In the genomic region with DNA sequence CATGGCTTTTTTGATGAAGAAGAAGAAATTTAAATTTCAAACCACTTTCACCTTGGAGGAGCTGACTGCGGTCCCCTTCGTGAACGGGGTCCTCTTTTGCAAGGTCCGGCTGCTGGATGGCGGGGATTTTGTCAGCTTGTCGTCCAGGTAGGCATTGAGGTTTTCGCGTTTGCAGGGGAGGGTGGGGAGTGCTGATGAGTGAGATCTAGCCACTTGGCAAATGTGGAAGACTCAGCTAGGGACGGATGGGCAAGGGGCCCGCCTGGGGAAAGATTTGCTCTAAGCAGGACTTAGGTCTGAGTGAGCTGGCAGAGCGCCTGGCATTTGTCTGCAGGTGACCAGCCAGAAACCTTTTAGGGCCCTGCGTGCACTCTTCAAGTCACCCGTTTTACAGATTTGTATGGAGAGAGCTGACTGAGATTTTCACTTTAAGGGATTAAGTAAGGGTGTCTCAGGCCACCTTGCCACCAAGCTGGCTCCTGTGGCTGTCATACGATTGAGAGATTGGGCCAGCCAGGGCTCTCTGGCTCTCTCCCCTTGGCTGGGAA, we compare ENCODE assay signal across 8 mouse cellular contexts. TPM values are rescaled to one million over a fixed set of nuclear protein-coding genes. Genes with fewer than 3 reads are reported as not detected.
A peak's percentile ranks its signal among the peaks of the same experiment; 100 is the strongest.
DNase-seq lines count a peak whose midpoint lies in the region; ATAC-seq and TF ChIP-seq lines count a peak whose summit lies in the region.

No protein-coding gene starts in this region.

- peaks cover 76% of the 10 kb centered on the region for H3K4me1 ChIP-seq in forebrain, embryonic 10.5 days
- H3K4me1 ChIP-seq in intestine, postnatal 0 days (replicated peaks; ENCODE audit: control insufficient read depth, insufficient read depth, low read length): peaks cover 10% of the 10 kb centered on the region; the same call in 1 of the 2 replicates
- peaks cover 71% of the 10 kb centered on the region for H3K4me1 ChIP-seq in lung, embryonic 15.5 days
- peaks cover 39% of the 10 kb centered on the region for H3K4me1 ChIP-seq in stomach, embryonic 14.5 days (ENCODE audit: control insufficient read depth, insufficient read depth, low read length)

- no peaks in the 10 kb centered on the region for H3K9me3 ChIP-seq in forebrain, embryonic 10.5 days
- H3K9me3 ChIP-seq in intestine, postnatal 0 days (ENCODE audit: control insufficient read depth): no peaks in the 10 kb centered on the region
- H3K9me3 ChIP-seq in lung, embryonic 15.5 days: no peaks in the 10 kb centered on the region
- H3K9me3 ChIP-seq in stomach, embryonic 14.5 days (ENCODE audit: control insufficient read depth, low read depth, low read length): no peaks in the 10 kb centered on the region

- peak; percentile 43 to 57 for DNase-seq in layer of hippocampus, postnatal 10 days (ENCODE audit: low spot score in 2 of 2)
- no peak for DNase-seq in layer of hippocampus, adult 9-11 months
- peak; percentile 54 for DNase-seq in Muller cell, postnatal 12 days (ENCODE audit: inconsistent ontology term)
- peak; percentile 33 for DNase-seq in forebrain, embryonic 10.5 days (ENCODE audit: extremely low spot score, low spot score)
- DNase-seq in T-cell, adult 2 months (ENCODE audit: low spot score): no peak

- H3K4me3 ChIP-seq in forebrain, embryonic 10.5 days: peak overlapping the region; percentile 66
- H3K4me3 ChIP-seq in intestine, postnatal 0 days (ENCODE audit: low read depth, low read length): peak overlapping the region; percentile 91
- H3K4me3 ChIP-seq in lung, embryonic 15.5 days: peak overlapping the region; percentile 67
- H3K4me3 ChIP-seq in stomach, embryonic 14.5 days (ENCODE audit: low read depth, low read length): peak overlapping the region; percentile 84

- H3K36me3 ChIP-seq in forebrain, embryonic 10.5 days (replicated peaks): no peaks in the 10 kb centered on the region
- no peaks in the 10 kb centered on the region for H3K36me3 ChIP-seq in intestine, postnatal 0 days (ENCODE audit: control insufficient read depth, insufficient read depth)
- no peaks in the 10 kb centered on the region for H3K36me3 ChIP-seq in lung, embryonic 15.5 days
- H3K36me3 ChIP-seq in stomach, embryonic 14.5 days (ENCODE audit: control insufficient read depth, insufficient read depth, low read length): no peaks in the 10 kb centered on the region

- TF ChIP-seq CTCF in intestine, postnatal 0 days (IDR thresholded peaks at IDR 0.05; ENCODE audit: low read depth): no peak

- whole genome bisulfite sequencing in forebrain, embryonic 10.5 days: 1% methylated on average over 14 of the region's 14 CpGs
- WGBS in intestine, postnatal 0 days: 1% methylated on average over 14 of the region's 14 CpGs
- WGBS in lung, embryonic 15.5 days: 1% methylated on average over 14 of the region's 14 CpGs
- 3% methylated on average over 14 of the region's 14 CpGs for WGBS in stomach, embryonic 14.5 days

- H3K27ac ChIP-seq in forebrain, embryonic 10.5 days: peak overlapping the region; percentile 93
- H3K27ac ChIP-seq in intestine, postnatal 0 days (ENCODE audit: low read depth, low read length): peak overlapping the region; percentile 100
- peak overlapping the region; percentile 98 for H3K27ac ChIP-seq in lung, embryonic 15.5 days
- H3K27ac ChIP-seq in stomach, embryonic 14.5 days (ENCODE audit: low read length): peak overlapping the region; percentile 64; the same call in 1 of the 2 replicates

- H3K27me3 ChIP-seq in forebrain, embryonic 10.5 days (ENCODE audit: poor library complexity, severe bottlenecking): no peaks in the 10 kb centered on the region
- no peaks in the 10 kb centered on the region for H3K27me3 ChIP-seq in intestine, postnatal 0 days (replicated peaks; ENCODE audit: control insufficient read depth, insufficient read depth, low read length)
- H3K27me3 ChIP-seq in lung, embryonic 15.5 days: no peaks in the 10 kb centered on the region
- H3K27me3 ChIP-seq in stomach, embryonic 14.5 days (ENCODE audit: control insufficient read depth, insufficient read depth, low read length): no peaks in the 10 kb centered on the region

- H3K9ac ChIP-seq in intestine, postnatal 0 days (ENCODE audit: low read depth, low read length): peak overlapping the region; percentile 91
- H3K9ac ChIP-seq in lung, embryonic 15.5 days: peak overlapping the region; percentile 87
- peak overlapping the region; percentile 89 for H3K9ac ChIP-seq in stomach, embryonic 14.5 days (replicated peaks; ENCODE audit: low read depth, low read length)

- ATAC-seq in intestine, postnatal 0 days: no peak
- no peak for ATAC-seq in lung, embryonic 15.5 days (ENCODE audit: borderline replicate concordance, extremely low read depth, low FRiP score, low TSS enrichment)
- no peak for ATAC-seq in stomach, embryonic 14.5 days (ENCODE audit: insufficient number of reproducible peaks, insufficient read depth, low FRiP score, low read depth)

- peak overlapping the region; percentile 88 for H3K4me2 ChIP-seq in intestine, postnatal 0 days (replicated peaks; ENCODE audit: low read depth)
- peak overlapping the region; percentile 77 for H3K4me2 ChIP-seq in lung, embryonic 15.5 days
- peak overlapping the region; percentile 78 for H3K4me2 ChIP-seq in stomach, embryonic 14.5 days (replicated peaks; ENCODE audit: low read depth, low read length)

RNA-seq across cellular contexts. Expression of a gene that starts 1.0 kb away (rescaled TPM):
- total RNA-seq in layer of hippocampus, postnatal 10 days (2021): 10 to 100 TPM; 34.8 to 38.0 TPM
- polyA plus RNA-seq in forebrain, embryonic 10.5 days (2016; fragmentation: Nextera tagmentation; extraction: Ambion mirVana): 7.3 and 7.8 TPM in 2 replicates
- 18.0 and 18.4 TPM in 2 replicates for polyA plus RNA-seq in intestine, postnatal 0 days (2015; fragmentation: Nextera tagmentation; extraction: Ambion mirVana)
- 12.3 and 12.6 TPM in 2 replicates for polyA plus RNA-seq in lung, embryonic 15.5 days (2015; fragmentation: Nextera tagmentation; extraction: Ambion mirVana)
- 10.6 and 14.0 TPM in 2 replicates for polyA plus RNA-seq in stomach, embryonic 14.5 days (2014; fragmentation: Nextera tagmentation; extraction: Ambion mirVana)

RNA-seq across cellular contexts. Expression of a gene that starts 34.5 kb away (rescaled TPM):
- 10 to 100 TPM; 69.6 to 88.4 TPM for total RNA-seq in layer of hippocampus, postnatal 10 days (2021)
- 104 and 105 TPM in 2 replicates for polyA plus RNA-seq in forebrain, embryonic 10.5 days (2016; fragmentation: Nextera tagmentation; extraction: Ambion mirVana)
- polyA plus RNA-seq in intestine, postnatal 0 days (2015; fragmentation: Nextera tagmentation; extraction: Ambion mirVana): 120 and 124 TPM in 2 replicates
- polyA plus RNA-seq in lung, embryonic 15.5 days (2015; fragmentation: Nextera tagmentation; extraction: Ambion mirVana): 101 and 107 TPM in 2 replicates
- polyA plus RNA-seq in stomach, embryonic 14.5 days (2014; fragmentation: Nextera tagmentation; extraction: Ambion mirVana): 122 TPM in 2 replicates

RNA-seq across cellular contexts. Expression of a gene that starts 38.4 kb away (rescaled TPM):
- total RNA-seq in layer of hippocampus, postnatal 10 days (2021): 1 to 10 TPM; 6.4 to 7.1 TPM
- polyA plus RNA-seq in forebrain, embryonic 10.5 days (2016; fragmentation: Nextera tagmentation; extraction: Ambion mirVana): 1.8 TPM in 2 replicates
- not detected in 2 replicates for polyA plus RNA-seq in intestine, postnatal 0 days (2015; fragmentation: Nextera tagmentation; extraction: Ambion mirVana)
- 0.30 and 0.39 TPM in 2 replicates for polyA plus RNA-seq in lung, embryonic 15.5 days (2015; fragmentation: Nextera tagmentation; extraction: Ambion mirVana)
- polyA plus RNA-seq in stomach, embryonic 14.5 days (2014; fragmentation: Nextera tagmentation; extraction: Ambion mirVana): 0.46 and 1.4 TPM in 2 replicates

RNA-seq across cellular contexts. Expression of a gene that starts 39.3 kb away (rescaled TPM):
- total RNA-seq in layer of hippocampus, postnatal 10 days (2021): under 1 TPM; 0.45 to 0.64 TPM
- 0.19 and 0.30 TPM in 2 replicates for polyA plus RNA-seq in forebrain, embryonic 10.5 days (2016; fragmentation: Nextera tagmentation; extraction: Ambion mirVana)
- polyA plus RNA-seq in intestine, postnatal 0 days (2015; fragmentation: Nextera tagmentation; extraction: Ambion mirVana): 0.14 TPM in 1 of 2 replicates, not detected in the other
- 0.29 TPM in 1 of 2 replicates, not detected in the other for polyA plus RNA-seq in lung, embryonic 15.5 days (2015; fragmentation: Nextera tagmentation; extraction: Ambion mirVana)
- polyA plus RNA-seq in stomach, embryonic 14.5 days (2014; fragmentation: Nextera tagmentation; extraction: Ambion mirVana): 0.22 TPM in 1 of 2 replicates, not detected in the other

RNA-seq across cellular contexts. Expression of a gene that starts 50.7 kb away (rescaled TPM):
- total RNA-seq in layer of hippocampus, postnatal 10 days (2021): 10 to 100 TPM; 41.9 to 47.1 TPM
- polyA plus RNA-seq in forebrain, embryonic 10.5 days (2016; fragmentation: Nextera tagmentation; extraction: Ambion mirVana): 15.7 and 17.6 TPM in 2 replicates
- polyA plus RNA-seq in intestine, postnatal 0 days (2015; fragmentation: Nextera tagmentation; extraction: Ambion mirVana): 5.7 and 6.6 TPM in 2 replicates
- polyA plus RNA-seq in lung, embryonic 15.5 days (2015; fragmentation: Nextera tagmentation; extraction: Ambion mirVana): 25.9 and 26.1 TPM in 2 replicates
- 17.0 and 18.1 TPM in 2 replicates for polyA plus RNA-seq in stomach, embryonic 14.5 days (2014; fragmentation: Nextera tagmentation; extraction: Ambion mirVana)

Comparison
In these comparisons a context has a peak if more than half of its experiments do, and no peak if none do; other contexts are left out.
1. DNase-seq: peak in layer of hippocampus, postnatal 10 days (2 of 2), Muller cell, postnatal 12 days (single experiment) and forebrain, embryonic 10.5 days (single experiment); none in layer of hippocampus, adult 9-11 months (single experiment) and T-cell, adult 2 months (single experiment).
2. Peak in every context shown above with its lines, with median percentiles within 50 percentile points of each other: H3K27ac ChIP-seq, H3K4me3 ChIP-seq, H3K4me2 ChIP-seq and H3K9ac ChIP-seq.